Mouse (Mus musculus) frontal cortex, postnatal 36 days (tissue): ENCODE measurements around the gene Sar1b.
"Not testable (repeated sequence)": the region's sequence is repeated elsewhere in the genome, so short reads cannot be mapped to it uniquely, and the experiment has no call there.

Source experiments
- DNase-seq, 2 experiments: peaks; one replicate each; pipeline ENCODE4 v3.0.0; 2022; ENCODE audit warnings: low spot score in 2 of 2

Sar1b gene

GRCm38 (mm10) chr11:51763213-51763907 lies at the start of gene Sar1b, which contains the start of gene Sec24a:
Gene Sar1b, plus strand, starts transcription at chr11:51763687.
Gene Sec24a, minus strand, starts transcription at chr11:51763634.
- peak; percentile 78 to 79 for DNase-seq

GRCm38 (mm10) chr11:51721066-51721465 lies 42.4 kb upstream of the Sar1b start:
- DNase-seq = no peak

- no peak for DNase-seq
Measured at GRCm38 (mm10) chr11:51732883-51733282, 30.6 kb upstream of the Sar1b start.

- DNase-seq = not testable (repeated sequence)
Measured at GRCm38 (mm10) chr11:51734218-51734617, 29.3 kb upstream of the Sar1b start.

GRCm38 (mm10) chr11:51738651-51739403 lies 24.7 kb upstream of the Sar1b start:
- no peak for DNase-seq

- DNase-seq = no peak
Measured at GRCm38 (mm10) chr11:51740701-51741100, 22.8 kb upstream of the Sar1b start.

- no peak for DNase-seq
Measured at GRCm38 (mm10) chr11:51746096-51746495, 17.4 kb upstream of the Sar1b start.

GRCm38 (mm10) chr11:51751623-51752225 lies 11.8 kb upstream of the Sar1b start:
- DNase-seq = not testable (repeated sequence)

- DNase-seq = no peak
Measured at GRCm38 (mm10) chr11:51755621-51756311, 7.7 kb upstream of the Sar1b start.

- DNase-seq = peak; percentile 90 to 91
Measured at GRCm38 (mm10) chr11:51756352-51756771, 7.1 kb upstream of the Sar1b start.

GRCm38 (mm10) chr11:51757023-51757422 lies 6.5 kb upstream of the Sar1b start:
- no peak for DNase-seq

- no peak for DNase-seq
Measured at GRCm38 (mm10) chr11:51757625-51758024, 5.9 kb upstream of the Sar1b start.

- not testable (repeated sequence) for DNase-seq
Measured at GRCm38 (mm10) chr11:51758207-51758606, 5.3 kb upstream of the Sar1b start.

GRCm38 (mm10) chr11:51759251-51759650 lies 4.2 kb upstream of the Sar1b start:
- no peak for DNase-seq

- no peak for DNase-seq
Measured at GRCm38 (mm10) chr11:51759941-51760657, 3.4 kb upstream of the Sar1b start.

- DNase-seq = no peak
Measured at GRCm38 (mm10) chr11:51761241-51761640, 2.2 kb upstream of the Sar1b start.

- no peak for DNase-seq
Measured at GRCm38 (mm10) chr11:51763955-51764354, 468 bp downstream of the Sar1b start.

GRCm38 (mm10) chr11:51764816-51765215 lies 1.3 kb downstream of the Sar1b start:
- DNase-seq = no peak

- peak in 1 of 2 experiments; percentile 12 for DNase-seq
Measured at GRCm38 (mm10) chr11:51767579-51768220, 4.2 kb downstream of the Sar1b start.

GRCm38 (mm10) chr11:51768296-51768695 lies 4.8 kb downstream of the Sar1b start:
- DNase-seq = no peak

- no peak for DNase-seq
Measured at GRCm38 (mm10) chr11:51775507-51775906, 12.0 kb downstream of the Sar1b start.
